Mouse (Mus musculus) CH12.LX (cell line): ENCODE measurements around the gene Vps11. TPM values are rescaled to one million over a fixed set of nuclear protein-coding genes. Genes with fewer than 3 reads are reported as not detected.

ENCODE experiments used
- DNase-seq: peaks from one replicate; pipeline ENCODE4 v3.0.0-alpha.2; 2013; ENCODE audit errors: extremely low read depth
- H3K27ac ChIP-seq: 2 replicates; pipeline ENCODE4 v1.5.1; 2012; ENCODE audit warnings: low read depth, mild to moderate bottlenecking, control low read depth, moderate library complexity; ENCODE audit not compliant: insufficient read depth
- H3K27me3 ChIP-seq: replicated peaks from 2 replicates; pipeline ENCODE3; 2012; ENCODE audit warnings: inconsistent platforms
- H3K36me3 ChIP-seq, 2 experiments: replicated peaks in 1 of 2; 2 replicates each; pipeline versions ENCODE3 to v1.6.1; 2012; ENCODE audit warnings: inconsistent platforms in 1 of 2, low read length in 1 of 2, mild to moderate bottlenecking in 1 of 2, mixed read lengths in 1 of 2, moderate library complexity in 1 of 2; ENCODE audit not compliant: control insufficient read depth in 1 of 2, insufficient read depth in 1 of 2
- H3K4me1 ChIP-seq, 2 experiments: 2 replicates each; pipeline ENCODE4 v1.6.1; 2012; ENCODE audit warnings: inconsistent platforms in 1 of 2, moderate library complexity in 1 of 2; ENCODE audit not compliant: insufficient read depth in 2 of 2, control insufficient read depth in 1 of 2
- H3K4me2 ChIP-seq: 2 replicates; pipeline ENCODE4 v1.6.1; 2012; ENCODE audit warnings: low read depth, mild to moderate bottlenecking, control low read depth; ENCODE audit not compliant: poor library complexity, insufficient read depth, severe bottlenecking
- H3K4me3 ChIP-seq, 3 experiments: fragments of 150-350 bp in 1 of 3; sonication (generic) in 1 of 3; replicated peaks in 1 of 3; 2 replicates each; pipeline versions ENCODE3 to v1.5.1; 2011 to 2012; ENCODE audit warnings: low read depth in 2 of 3, low read length in 2 of 3, mild to moderate bottlenecking in 2 of 3, moderate library complexity in 2 of 3, control low read depth in 1 of 3, improper control_type of control experiment in 1 of 3, inconsistent platforms in 1 of 3, mixed read lengths in 1 of 3; ENCODE audit not compliant: poor library complexity in 1 of 3
- H3K79me2 ChIP-seq: replicated peaks from 2 replicates; pipeline ENCODE4 v1.6.1; 2012; ENCODE audit warnings: mild to moderate bottlenecking, moderate library complexity; ENCODE audit not compliant: control insufficient read depth, poor library complexity, insufficient read depth, severe bottlenecking; ENCODE audit errors: extremely low read depth
- H3K9ac ChIP-seq: 2 replicates; pipeline ENCODE4 v1.6.1; 2012; ENCODE audit warnings: low read depth, mild to moderate bottlenecking, control low read depth, moderate library complexity; ENCODE audit not compliant: insufficient read depth
- H3K9me3 ChIP-seq: replicated peaks from 2 replicates; pipeline ENCODE3; 2012; ENCODE audit warnings: low read length, inconsistent platforms, mixed read lengths
- BHLHE40 ChIP-seq: IDR thresholded peaks from 2 replicates; pipeline ENCODE4 v1.6.1; 2011; ENCODE audit warnings: mild to moderate bottlenecking, low read depth, low read length, improper control_type of control experiment
- CHD1 ChIP-seq: IDR thresholded peaks from 2 replicates; pipeline ENCODE4 v1.6.1; 2012; ENCODE audit warnings: low read depth, low read length, improper control_type of control experiment, inconsistent platforms
- CHD2 ChIP-seq: IDR thresholded peaks from 2 replicates; pipeline ENCODE4 v1.6.1; 2011; ENCODE audit warnings: low read length, improper control_type of control experiment
- CTCF ChIP-seq, 2 experiments: IDR thresholded peaks in 1 of 2; conservative IDR thresholded peaks in 1 of 2; 2 replicates each; pipeline ENCODE4 v1.5.1; 2011 to 2012; ENCODE audit warnings: low read depth in 2 of 2, low read length in 2 of 2, improper control_type of control experiment in 1 of 2, inconsistent platforms in 1 of 2, mild to moderate bottlenecking in 1 of 2, moderate library complexity in 1 of 2
- ELF1 ChIP-seq: IDR thresholded peaks from 2 replicates; pipeline ENCODE4 v1.6.1; 2014; ENCODE audit warnings: low read depth, mild to moderate bottlenecking, inconsistent platforms, low read length, improper control_type of control experiment
- EP300 ChIP-seq: IDR thresholded peaks from 2 replicates; pipeline ENCODE4 v1.6.1; 2011; ENCODE audit warnings: low read length, improper control_type of control experiment
- HCFC1 ChIP-seq: IDR thresholded peaks from 2 replicates; pipeline ENCODE4 v1.6.1; 2012; ENCODE audit warnings: low read depth, mild to moderate bottlenecking, inconsistent platforms, low read length, improper control_type of control experiment
- IRF4 ChIP-seq: IDR thresholded peaks from 2 replicates; pipeline ENCODE4 v1.6.1; 2014; ENCODE audit warnings: low read depth, mild to moderate bottlenecking, inconsistent platforms, low read length, improper control_type of control experiment
- JUN ChIP-seq: IDR thresholded peaks from 2 replicates; pipeline ENCODE4 v1.6.1; 2011; ENCODE audit warnings: low read depth, mild to moderate bottlenecking, low read length, improper control_type of control experiment, moderate library complexity; ENCODE audit not compliant: insufficient read depth
- KAT2A ChIP-seq: IDR thresholded peaks from 2 replicates; pipeline ENCODE4 v1.6.1; 2012; ENCODE audit warnings: low read length, improper control_type of control experiment, inconsistent platforms; ENCODE audit not compliant: insufficient replicate concordance
- MAFK ChIP-seq: IDR thresholded peaks from 2 replicates; pipeline ENCODE4 v1.6.1; 2011; ENCODE audit warnings: low read length, improper control_type of control experiment; ENCODE audit not compliant: insufficient replicate concordance
- MAX ChIP-seq: IDR thresholded peaks from 2 replicates; pipeline ENCODE4 v1.6.1; 2011; ENCODE audit warnings: low read length, improper control_type of control experiment
- MAZ ChIP-seq: IDR thresholded peaks from 2 replicates; pipeline ENCODE4 v1.6.1; 2012; ENCODE audit warnings: low read depth, mild to moderate bottlenecking, inconsistent platforms, low read length, improper control_type of control experiment, moderate library complexity
- MEF2A ChIP-seq: IDR thresholded peaks from 2 replicates; pipeline ENCODE4 v1.6.1; 2014; ENCODE audit warnings: low read depth, mild to moderate bottlenecking, inconsistent platforms, low read length, improper control_type of control experiment, borderline replicate concordance
- MXI1 ChIP-seq: IDR thresholded peaks from 2 replicates; pipeline ENCODE4 v1.6.1; 2011; ENCODE audit warnings: mild to moderate bottlenecking, low read depth, low read length, improper control_type of control experiment
- MYC ChIP-seq: IDR thresholded peaks from 2 replicates; pipeline ENCODE4 v1.6.1; 2011; ENCODE audit warnings: low read depth, mild to moderate bottlenecking, improper control_type of control experiment, low read length
- NELFE ChIP-seq: IDR thresholded peaks from 2 replicates; pipeline ENCODE4 v1.6.1; 2011; ENCODE audit warnings: low read depth, low read length, improper control_type of control experiment
- NRF1 ChIP-seq: IDR thresholded peaks from 2 replicates; pipeline ENCODE4 v1.6.1; 2014; ENCODE audit warnings: low read depth, mild to moderate bottlenecking, inconsistent platforms, low read length, improper control_type of control experiment, moderate library complexity
- POLR2A ChIP-seq: IDR thresholded peaks from 2 replicates; pipeline ENCODE4 v1.6.1; 2011; ENCODE audit warnings: low read depth, mild to moderate bottlenecking, improper control_type of control experiment, low read length
- SIN3A ChIP-seq: IDR thresholded peaks from 2 replicates; pipeline ENCODE4 v1.6.1; 2012; ENCODE audit warnings: low read length, improper control_type of control experiment, inconsistent platforms
- SMC3 ChIP-seq: IDR thresholded peaks from 2 replicates; pipeline ENCODE4 v1.6.1; 2011; ENCODE audit warnings: low read depth, low read length, improper control_type of control experiment
- TBP ChIP-seq: conservative IDR thresholded peaks from 2 replicates; pipeline ENCODE4 v1.6.1; 2011; ENCODE audit warnings: low read depth, low read length, improper control_type of control experiment
- TCF12 ChIP-seq: IDR thresholded peaks from 2 replicates; pipeline ENCODE4 v1.6.1; 2014; ENCODE audit warnings: low read depth, mild to moderate bottlenecking, inconsistent platforms, low read length, improper control_type of control experiment
- USF2 ChIP-seq: conservative IDR thresholded peaks from 2 replicates; pipeline ENCODE4 v1.6.1; 2011; ENCODE audit warnings: low read depth, low read length, improper control_type of control experiment
- ZMIZ1 ChIP-seq: IDR thresholded peaks from 2 replicates; pipeline ENCODE4 v1.6.1; 2012; ENCODE audit warnings: low read depth, mild to moderate bottlenecking, inconsistent platforms, low read length, improper control_type of control experiment
- dilution Hi-C: fragments of 300-500 bp; cut with MboI; formaldehyde crosslinking; loops from 2 replicates; pipeline ENCODE4 v1.14.3; 2020; ENCODE audit warnings: low sequenced_read_pairs; ENCODE audit not compliant: extremely low pct_unique_long_range_greater_than_20kb, extremely low pct_ligation_motif_present
- in situ Hi-C: fragments of 300-500 bp; cut with MboI; formaldehyde crosslinking; loops from 3 replicates; pipeline ENCODE4 v1.14.3; 2019; ENCODE audit warnings: low sequenced_read_pairs, low pct_ligation_motif_present, low pct_unique_long_range_greater_than_20kb, mixed read lengths
- polyA plus RNA-seq: library from polyadenylated mRNA; unstranded; fragments of >175 nt; gene quantifications from 2 replicates; pipeline ENCODE4 v1.2.1, GENCODE M21; 2012; ENCODE audit warnings: low read depth; ENCODE audit not compliant: insufficient read length
- total RNA-seq, 2 experiments: library from RNA; depleted of rRNA; stranded (reverse); fragments of 300-350 nt in 1 of 2; fragments of >200 nt in 1 of 2; gene quantifications; 2 replicates each; pipeline ENCODE4 v1.2.3; 2012 to 2014

Vps11 gene
- total and polyA plus RNA-seq, 3 experiments: 16.1 to 24.8 (median 22.1) TPM

GRCm38 (mm10) chr9:44307248-44307647 is 54.2 kb downstream of the Vps11 start:
- dilution Hi-C loops: no loop called here
- Histone ChIP-seq H3K9ac (no peak overlapping the region), H3K9me3 (no peaks in the 10 kb centered on the region), H3K27me3 (no peaks in the 10 kb centered on the region), H3K4me1 (peaks cover 3 to 37% of the 10 kb centered on the region in 2 experiments; a peak in 3 of 4 replicates), H3K36me3 (peaks cover 3 to 33% of the 10 kb centered on the region in 2 experiments), H3K4me2 (no peak overlapping the region), H3K27ac (no peak overlapping the region), H3K79me2 (peaks cover 25% of the 10 kb centered on the region), H3K4me3 (no peak overlapping the region)
- in situ Hi-C loops: no loop called here
- no peak for TF ChIP-seq TCF12
- no peak for TF ChIP-seq MXI1
- no peak for TF ChIP-seq POLR2A
- no peak for TF ChIP-seq MAFK
- peak; percentile 68 for DNase-seq

GRCm38 (mm10) chr9:44306532-44306931 is 54.9 kb downstream of the Vps11 start:
- no peak overlapping the region for H3K4me2 ChIP-seq
- H3K36me3 ChIP-seq: peaks cover 8 to 35% of the 10 kb centered on the region in 2 experiments
- no peak overlapping the region for H3K9ac ChIP-seq
- no peaks in the 10 kb centered on the region for H3K27me3 ChIP-seq
- H3K27ac ChIP-seq: no peak overlapping the region
- peaks cover 25% of the 10 kb centered on the region for H3K79me2 ChIP-seq
- in situ Hi-C loops (no loop called here), dilution Hi-C loops (no loop called here)
- no peaks in the 10 kb centered on the region for H3K9me3 ChIP-seq
- TF ChIP-seq SMC3 (no peak), NRF1 (0 out of 2 replicates have a peak, but pooled peaks have one; percentile 14), MAZ (no peak), ELF1 (no peak), JUN (no peak)
- TF ChIP-seq, all 38 proteins: peak for 1
- peaks cover 3 to 37% of the 10 kb centered on the region in 2 experiments; a peak in 3 of 4 replicates for H3K4me1 ChIP-seq
- no peak overlapping the region for H3K4me3 ChIP-seq
- DNase-seq: no peak

- DNase-seq: peak; percentile 99
- peak within 1 kb of the TSS; percentile 73 to 95 (median 81) for H3K4me3 ChIP-seq
- H3K9me3 ChIP-seq: no peaks in the 10 kb centered on the region
- H3K27me3 ChIP-seq: no peaks in the 10 kb centered on the region
- H3K4me2 ChIP-seq: peak within 1 kb of the TSS; percentile 96
- peaks cover 3 to 32% of the 10 kb centered on the region in 2 experiments; a peak in 3 of 4 replicates for H3K4me1 ChIP-seq
- peaks cover 25% of the 10 kb centered on the region for H3K79me2 ChIP-seq
- in situ Hi-C loops (no loop called here), dilution Hi-C loops (no loop called here)
- no peak within 1 kb of the TSS for H3K27ac ChIP-seq
- H3K36me3 ChIP-seq: peaks cover 13 to 34% of the 10 kb centered on the region in 2 experiments
- peak within 1 kb of the TSS; percentile 74 for H3K9ac ChIP-seq
- no peak for TF ChIP-seq MAZ
- peak; percentile 41; the same call in 1 of the 2 replicates for TF ChIP-seq IRF4
- TF ChIP-seq SMC3: no peak
- TF ChIP-seq EP300: no peak
- TF ChIP-seq NELFE: peak; percentile 89
- no peak for TF ChIP-seq MYC
- no peak for TF ChIP-seq MAFK
- TF ChIP-seq MAX: peak; percentile 87
- TF ChIP-seq ZMIZ1: peak; percentile 81
- peak; percentile 50 for TF ChIP-seq TBP
- peak; percentile 85 for TF ChIP-seq HCFC1
- TF ChIP-seq CHD2: peak; percentile 61
- no peak for TF ChIP-seq CTCF (conservative IDR thresholded peaks at IDR 0.05 in 1 of 2, IDR thresholded peaks at IDR 0.05 in 1 of 2; ENCODE audit: low read depth in 2 of 2, low read length in 2 of 2)
- TF ChIP-seq BHLHE40: peak; percentile 77
- no peak for TF ChIP-seq CHD1
- peak; percentile 97 for TF ChIP-seq SIN3A
- peak; percentile 81; the same call in 1 of the 2 replicates for TF ChIP-seq KAT2A
- TF ChIP-seq MEF2A: peak; percentile 12; the same call in 1 of the 2 replicates
- TF ChIP-seq MXI1: peak; percentile 86
- TF ChIP-seq USF2: no peak
Measured at GRCm38 (mm10) chr9:44305466-44306079, 55.9 kb downstream of the Vps11 start, which contains the start of gene Hinfp. Gene Hinfp (minus strand): TSS chr9:44305671.
